Mouse (Mus musculus) midbrain, embryonic 13.5 days (tissue): ENCODE results near the gene Sigirr. TPM values are rescaled to one million over a fixed set of nuclear protein-coding genes. Genes with fewer than 3 reads are reported as not detected.

Source experiments
- ATAC-seq: fragments of 200-750 bp; cut with Nextera tagmentation; 2 replicates; pipeline ENCODE4 v1.8.0; 2017; ENCODE audit warnings: mild to moderate bottlenecking, moderate TSS enrichment, moderate library complexity
- H3K27ac ChIP-seq: fragments of 300-500 bp; sonication (generic); 2 replicates; pipeline ENCODE4 v1.5.1; 2015; ENCODE audit warnings: inconsistent platforms, mild to moderate bottlenecking, moderate library complexity
- H3K27me3 ChIP-seq: fragments of 300-500 bp; sonication (generic); 2 replicates; pipeline ENCODE4 v1.6.1; 2015; ENCODE audit warnings: mild to moderate bottlenecking, inconsistent platforms
- H3K36me3 ChIP-seq: fragments of 300-500 bp; sonication (generic); 2 replicates; pipeline ENCODE4 v1.6.1; 2015; ENCODE audit warnings: mild to moderate bottlenecking, inconsistent platforms
- H3K4me1 ChIP-seq: fragments of 300-500 bp; sonication (generic); replicated peaks from 2 replicates; pipeline ENCODE4 v1.6.1; 2015; ENCODE audit warnings: inconsistent platforms
- H3K4me2 ChIP-seq: fragments of 300-500 bp; sonication (generic); replicated peaks from 2 replicates; pipeline ENCODE4 v1.6.1; 2015; ENCODE audit warnings: moderate library complexity, mild to moderate bottlenecking, inconsistent platforms
- H3K4me3 ChIP-seq: fragments of 300-500 bp; sonication (generic); replicated peaks from 2 replicates; pipeline ENCODE4 v1.5.1; 2015; ENCODE audit warnings: mild to moderate bottlenecking, inconsistent platforms
- H3K9ac ChIP-seq: fragments of 300-500 bp; sonication (generic); replicated peaks from 2 replicates; pipeline ENCODE4 v1.6.1; 2015; ENCODE audit warnings: mild to moderate bottlenecking, inconsistent platforms
- H3K9me3 ChIP-seq: fragments of 300-500 bp; sonication (generic); 2 replicates; pipeline ENCODE4 v1.6.1; 2016; ENCODE audit warnings: mild to moderate bottlenecking, inconsistent platforms
- WGBS: fragments of 180-500 bp; shearing (Covaris S2); methylation state at CpG from one replicate; pipeline ENCODE4 v1.1.7; 2015; 5-methylcytosine and 5-hydroxymethylcytosine counted together
- polyA plus RNA-seq: library from polyadenylated mRNA; unstranded; fragments of >200 nt; fragmentation: Nextera tagmentation; extraction: Ambion mirVana; gene quantifications from 2 replicates; pipeline ENCODE4 v1.2.1, GENCODE M21; 2015

The Sigirr gene
- polyA plus RNA-seq, 1 experiment from 2014 or later: 2.6 TPM

GRCm38 (mm10) chr7:141056976-141057375 lies 43.4 kb downstream of the Sigirr start:
- 95% methylated on average over 6 of the region's 6 CpGs for WGBS
- H3K4me1 ChIP-seq: peaks cover 15% of the 10 kb centered on the region
- ATAC-seq: no peak
- H3K4me3 ChIP-seq: no peak overlapping the region
- no peak overlapping the region for H3K27ac ChIP-seq
- H3K36me3 ChIP-seq: peaks cover 3% of the 10 kb centered on the region; the same call in 1 of the 2 replicates
- no peaks in the 10 kb centered on the region for H3K27me3 ChIP-seq
- H3K9me3 ChIP-seq: no peaks in the 10 kb centered on the region
- no peak overlapping the region for H3K9ac ChIP-seq
- H3K4me2 ChIP-seq: no peak overlapping the region

GRCm38 (mm10) chr7:141055785-141056184 lies 44.6 kb downstream of the Sigirr start:
- 87% methylated on average over 4 of the region's 4 CpGs for WGBS
- Histone ChIP-seq H3K9me3 (no peaks in the 10 kb centered on the region), H3K4me1 (peaks cover 10% of the 10 kb centered on the region), H3K4me2 (no peak overlapping the region), H3K9ac (no peak overlapping the region), H3K27me3 (no peaks in the 10 kb centered on the region), H3K4me3 (no peak overlapping the region), H3K27ac (no peak overlapping the region), H3K36me3 (peaks cover 3% of the 10 kb centered on the region; the same call in 1 of the 2 replicates)
- ATAC-seq: no peak

- Histone ChIP-seq H3K27me3 (no peaks in the 10 kb centered on the region), H3K4me2 (no peak overlapping the region), H3K36me3 (peaks cover 3% of the 10 kb centered on the region; the same call in 1 of the 2 replicates), H3K9me3 (no peaks in the 10 kb centered on the region), H3K27ac (no peak overlapping the region), H3K4me1 (peaks cover 10% of the 10 kb centered on the region), H3K9ac (no peak overlapping the region), H3K4me3 (no peak overlapping the region)
- 83% methylated on average over 2 of the region's 2 CpGs for WGBS
- no peak for ATAC-seq
Observed at GRCm38 (mm10) chr7:141052421-141052820, 48.0 kb downstream of the Sigirr start.

DNA sequence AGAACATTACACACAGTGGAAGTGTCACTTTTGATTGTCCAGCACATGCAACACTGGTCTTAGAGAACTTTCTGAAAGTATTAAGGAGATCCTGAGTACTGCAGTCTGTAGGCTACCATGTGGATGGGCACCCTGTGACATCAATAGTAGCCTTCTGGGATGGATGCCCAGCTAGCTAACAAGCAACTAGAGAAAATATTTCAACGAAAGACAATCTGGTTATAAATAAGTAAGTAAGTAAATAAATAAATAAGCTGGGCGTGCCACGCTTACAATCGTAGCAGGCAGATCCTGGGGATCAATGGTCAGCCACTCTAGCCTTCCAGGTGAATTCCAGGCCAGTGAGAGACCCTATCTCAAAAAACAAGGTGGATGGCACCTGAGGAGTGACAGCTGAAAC lies 48.4 kb downstream of the Sigirr start:
- ATAC-seq: no peak
- Histone ChIP-seq H3K4me1 (peaks cover 14% of the 10 kb centered on the region), H3K4me2 (no peak overlapping the region), H3K9ac (no peak overlapping the region), H3K9me3 (no peaks in the 10 kb centered on the region), H3K36me3 (peaks cover 3% of the 10 kb centered on the region; the same call in 1 of the 2 replicates), H3K4me3 (no peak overlapping the region), H3K27me3 (0 out of 2 replicates have a peak, but pooled peaks cover 1% of the 10 kb centered on the region), H3K27ac (no peak overlapping the region)
- 95% methylated on average over 4 of the region's 4 CpGs for WGBS

- ATAC-seq: no peak
- Histone ChIP-seq H3K27me3 (0 out of 2 replicates have a peak, but pooled peaks cover 4% of the 10 kb centered on the region), H3K4me3 (no peak overlapping the region), H3K36me3 (peaks cover 3% of the 10 kb centered on the region; the same call in 1 of the 2 replicates), H3K4me2 (no peak overlapping the region), H3K9ac (no peak overlapping the region), H3K4me1 (peaks cover 14% of the 10 kb centered on the region), H3K27ac (no peak overlapping the region), H3K9me3 (no peaks in the 10 kb centered on the region)
- 77% methylated on average over 16 of the region's 17 CpGs for WGBS
Observed at GRCm38 (mm10) chr7:141051060-141051685, 49.2 kb downstream of the Sigirr start.

GRCm38 (mm10) chr7:141049326-141049725 lies 51.0 kb downstream of the Sigirr start:
- ATAC-seq: peak; percentile 41
- no peaks in the 10 kb centered on the region for H3K36me3 ChIP-seq
- 81% methylated on average over 2 of the region's 2 CpGs for WGBS
- 0 out of 2 replicates have a peak overlapping the region, but pooled peaks have one; percentile 35 for H3K27ac ChIP-seq
- no peaks in the 10 kb centered on the region for H3K9me3 ChIP-seq
- H3K27me3 ChIP-seq: 0 out of 2 replicates have a peak, but pooled peaks cover 4% of the 10 kb centered on the region
- H3K4me3 ChIP-seq: no peak overlapping the region
- peaks cover 14% of the 10 kb centered on the region for H3K4me1 ChIP-seq
- no peak overlapping the region for H3K9ac ChIP-seq
- no peak overlapping the region for H3K4me2 ChIP-seq

DNA sequence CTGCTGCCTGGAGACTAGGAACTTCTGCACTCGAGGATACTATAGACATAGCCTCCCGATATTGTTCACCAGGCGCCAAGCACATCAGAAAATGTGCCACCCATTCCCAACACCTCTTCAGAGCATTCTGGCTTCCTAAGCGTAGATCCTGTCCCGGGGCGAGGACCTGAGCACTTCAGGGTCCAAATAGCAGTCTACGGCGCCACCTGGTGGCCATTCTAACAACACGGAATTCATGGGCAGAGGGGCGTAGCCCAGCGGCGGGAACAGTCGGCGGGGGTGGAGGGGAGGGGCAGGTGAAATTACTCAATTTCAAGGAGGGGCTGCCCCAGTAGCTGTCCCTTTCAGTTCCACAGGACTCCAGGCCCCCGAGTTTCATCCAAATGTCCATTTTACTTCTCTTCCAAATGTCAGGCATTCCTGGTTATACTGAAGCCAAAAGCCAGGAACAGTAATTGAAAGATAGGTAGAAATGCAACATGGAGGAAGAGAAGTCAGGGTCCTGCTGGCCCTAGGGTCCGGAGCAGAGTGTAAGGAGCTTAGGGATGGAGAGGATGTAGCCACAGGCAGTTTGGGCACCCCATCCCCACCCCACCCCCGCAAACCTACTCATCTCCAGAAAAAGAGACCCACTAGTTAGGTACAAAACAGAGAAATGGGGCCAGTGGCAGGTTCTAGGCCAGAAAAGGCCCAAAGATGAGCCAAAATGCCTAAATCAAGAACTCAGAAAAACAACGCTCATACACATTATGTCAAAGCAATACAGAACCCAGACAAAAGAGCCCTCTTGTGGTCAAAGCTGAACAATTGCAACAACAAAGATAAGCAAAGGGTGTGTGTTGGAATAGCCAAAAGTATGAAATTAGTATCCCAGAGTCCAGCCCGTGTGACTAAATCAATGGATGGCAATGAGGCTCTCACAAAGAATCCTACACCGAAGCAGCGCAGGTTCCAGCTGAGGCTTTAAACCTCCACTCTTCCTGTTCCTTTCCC lies 51.9 kb downstream of the Sigirr start:
- H3K4me2 ChIP-seq: peak overlapping the region; percentile 75
- peak overlapping the region; percentile 58 for H3K27ac ChIP-seq
- peaks cover 14% of the 10 kb centered on the region for H3K4me1 ChIP-seq
- H3K9ac ChIP-seq: peak overlapping the region; percentile 60
- H3K9me3 ChIP-seq: no peaks in the 10 kb centered on the region
- 0 out of 2 replicates have a peak, but pooled peaks cover 4% of the 10 kb centered on the region for H3K27me3 ChIP-seq
- 10% methylated on average over 21 of the region's 21 CpGs for WGBS
- ATAC-seq: peak; percentile 87
- no peaks in the 10 kb centered on the region for H3K36me3 ChIP-seq
- peak overlapping the region; percentile 41 for H3K4me3 ChIP-seq

DNA sequence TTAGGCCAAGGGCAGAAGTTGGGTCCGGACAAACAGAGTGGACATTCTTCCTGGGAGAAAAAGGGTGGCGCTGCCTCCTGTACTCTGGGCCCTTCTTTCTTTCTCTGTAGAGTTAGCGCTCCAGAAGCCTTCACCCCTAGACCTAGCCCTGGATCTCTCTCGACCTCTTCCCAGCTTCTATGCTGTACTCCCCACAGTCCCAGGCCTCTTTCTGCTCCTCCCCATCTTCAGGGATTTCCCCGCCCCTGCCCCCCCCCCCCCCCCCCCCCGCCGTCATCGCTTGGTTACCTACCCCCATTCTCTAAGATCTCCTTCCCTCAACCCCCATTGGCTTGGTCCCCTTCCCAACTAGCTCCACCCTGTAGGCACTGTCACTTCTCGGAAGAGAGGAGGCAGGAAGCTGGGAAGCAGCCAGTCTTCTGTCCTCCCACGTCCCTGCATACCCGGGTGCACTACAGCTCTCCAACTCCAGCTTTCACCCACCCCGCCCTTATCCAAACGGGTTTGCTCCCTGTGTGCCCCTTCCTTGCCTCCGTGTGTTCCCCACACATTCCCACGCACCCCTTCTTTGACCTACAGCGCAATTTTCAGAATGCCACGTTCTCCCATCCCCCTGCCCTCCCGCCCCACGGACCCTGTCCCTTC lies 52.7 kb downstream of the Sigirr start:
- Histone ChIP-seq H3K27me3 (0 out of 2 replicates have a peak, but pooled peaks cover 4% of the 10 kb centered on the region), H3K9me3 (no peaks in the 10 kb centered on the region), H3K36me3 (no peaks in the 10 kb centered on the region), H3K9ac (peak overlapping the region; percentile 60), H3K27ac (peak overlapping the region; percentile 58), H3K4me3 (peak overlapping the region; percentile 41), H3K4me2 (peak overlapping the region; percentile 75), H3K4me1 (peaks cover 14% of the 10 kb centered on the region)
- 10% methylated on average over 14 of the region's 19 CpGs for WGBS
- ATAC-seq: peak; percentile 85

GRCm38 (mm10) chr7:141046931-141047580 lies 53.3 kb downstream of the Sigirr start:
- no peak overlapping the region for H3K27ac ChIP-seq
- no peak overlapping the region for H3K4me3 ChIP-seq
- H3K4me1 ChIP-seq: peaks cover 14% of the 10 kb centered on the region
- H3K27me3 ChIP-seq: 0 out of 2 replicates have a peak, but pooled peaks cover 4% of the 10 kb centered on the region
- H3K36me3 ChIP-seq: no peaks in the 10 kb centered on the region
- no peaks in the 10 kb centered on the region for H3K9me3 ChIP-seq
- ATAC-seq: no peak
- WGBS: 69% methylated on average over 6 of the region's 6 CpGs
- H3K4me2 ChIP-seq: peak overlapping the region; percentile 75
- no peak overlapping the region for H3K9ac ChIP-seq

GRCm38 (mm10) chr7:141042539-141042938 lies 57.8 kb downstream of the Sigirr start:
- no peaks in the 10 kb centered on the region for H3K9me3 ChIP-seq
- no peak overlapping the region for H3K4me2 ChIP-seq
- ATAC-seq: no peak
- no peak overlapping the region for H3K9ac ChIP-seq
- WGBS: 54% methylated on average over 4 of the region's 4 CpGs
- no peaks in the 10 kb centered on the region for H3K36me3 ChIP-seq
- H3K27ac ChIP-seq: no peak overlapping the region
- no peak overlapping the region for H3K4me3 ChIP-seq
- H3K4me1 ChIP-seq: peaks cover 6% of the 10 kb centered on the region
- 0 out of 2 replicates have a peak, but pooled peaks cover 4% of the 10 kb centered on the region for H3K27me3 ChIP-seq

- Histone ChIP-seq H3K36me3 (no peaks in the 10 kb centered on the region), H3K27ac (no peak overlapping the region), H3K9ac (no peak overlapping the region), H3K9me3 (no peaks in the 10 kb centered on the region), H3K27me3 (no peaks in the 10 kb centered on the region), H3K4me1 (no peaks in the 10 kb centered on the region), H3K4me2 (no peak overlapping the region), H3K4me3 (no peak overlapping the region)
- ATAC-seq: peak; percentile 77
- 28% methylated on average over 5 of the region's 5 CpGs for WGBS
Observed at GRCm38 (mm10) chr7:141041661-141042060, 58.7 kb downstream of the Sigirr start.
